Mouse (Mus musculus): Measurements from ENCODE around the gene Rabggta. TPM values are rescaled to one million over a fixed set of nuclear protein-coding genes. Genes with fewer than 3 reads are reported as not detected.
A peak's percentile ranks its signal among the peaks of the same experiment; 100 is the strongest.
"Not testable (repeated sequence)": the region's sequence is repeated elsewhere in the genome, so short reads cannot be mapped to it uniquely, and the experiment has no call there.

Gene Rabggta
- polyA plus RNA-seq, 1 experiment from 2014 or later = 59.2 TPM

DNA sequence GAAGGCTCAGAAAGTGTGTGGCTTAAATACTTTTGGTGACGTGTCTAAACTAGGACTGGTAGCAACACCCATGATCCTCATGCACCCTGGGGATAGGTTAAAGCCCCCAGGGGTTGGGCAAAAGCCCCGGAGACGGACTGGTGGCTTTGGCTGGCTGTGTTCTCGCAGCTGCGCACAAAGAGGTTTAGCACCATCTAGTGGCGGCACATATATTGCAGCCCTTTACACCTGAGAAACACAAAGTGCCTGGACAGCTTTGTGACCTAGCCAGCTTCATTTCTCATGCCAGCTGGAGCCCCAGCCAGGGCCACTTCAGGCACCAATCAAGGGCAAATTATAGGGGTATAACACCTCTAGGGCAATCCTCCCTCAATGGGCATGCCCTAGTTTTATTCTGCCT is 38.1 kb upstream of the Rabggta start:
- H3K4me1 ChIP-seq (ENCODE audit: control insufficient read depth, insufficient read depth, low read length); H3K27ac ChIP-seq (ENCODE audit: low read depth, low read length); H3K4me2 ChIP-seq (ENCODE audit: low read depth, low read length); H3K4me3 ChIP-seq (ENCODE audit: low read depth, low read length); H3K36me3 ChIP-seq (ENCODE audit: control insufficient read depth, insufficient read depth, low read length); H3K9ac ChIP-seq (replicated peaks; ENCODE audit: low read depth, low read length); H3K9me3 ChIP-seq (ENCODE audit: control insufficient read depth, low read length): not testable (repeated sequence)
- H3K27me3 ChIP-seq (ENCODE audit: control insufficient read depth, insufficient read depth, low read length) = peaks cover 19% of the 10 kb centered on the region
- 0% methylated on average over 6 of the region's 6 CpGs for WGBS
- 0 out of 2 replicates have a peak, but pooled peaks have one; percentile 15 for ATAC-seq (ENCODE audit: low read depth)

DNA sequence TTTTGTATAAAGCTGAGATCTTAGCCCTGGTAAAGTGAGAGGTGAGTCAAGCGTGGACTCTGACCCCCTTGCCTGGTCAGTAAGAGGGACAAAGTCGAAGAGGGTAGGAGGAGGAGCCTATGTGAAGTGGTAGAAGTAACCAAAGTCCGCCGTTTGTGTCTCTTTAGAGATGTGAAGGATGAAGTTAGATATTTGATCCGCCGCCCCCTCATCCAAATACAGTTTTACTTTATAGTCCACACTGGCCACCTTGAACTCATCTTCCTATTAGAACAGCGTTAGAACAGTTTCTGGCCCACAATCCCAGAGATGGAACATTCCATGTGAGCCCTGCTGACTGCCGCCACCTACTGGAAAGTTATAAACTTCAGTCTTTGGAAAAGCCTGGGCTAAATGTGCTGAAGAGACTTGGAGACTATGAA is 36.3 kb upstream of the Rabggta start, which contains the start of gene Cideb:
Gene Cideb (minus strand): TSS at position 96 of the 422 bp plus-strand sequence.
- H3K4me3 ChIP-seq (ENCODE audit: low read depth, low read length) = no peak within 1 kb of the TSS
- no peak for ATAC-seq (ENCODE audit: low read depth)
- H3K36me3 ChIP-seq (ENCODE audit: control insufficient read depth, insufficient read depth, low read length) = peaks cover 18% of the 10 kb centered on the region; the same call in 1 of the 2 replicates
- no peak within 1 kb of the TSS for H3K9ac ChIP-seq (replicated peaks; ENCODE audit: low read depth, low read length)
- H3K27ac ChIP-seq (ENCODE audit: low read depth, low read length) = no peak within 1 kb of the TSS
- H3K27me3 ChIP-seq (ENCODE audit: control insufficient read depth, insufficient read depth, low read length) = peaks cover 13% of the 10 kb centered on the region
- no peak within 1 kb of the TSS for H3K4me2 ChIP-seq (ENCODE audit: low read depth, low read length)
- H3K4me1 ChIP-seq (ENCODE audit: control insufficient read depth, insufficient read depth, low read length) = peaks cover 7% of the 10 kb centered on the region; the same call in 1 of the 2 replicates
- WGBS = 15% methylated on average over 8 of the region's 8 CpGs
- no peaks in the 10 kb centered on the region for H3K9me3 ChIP-seq (ENCODE audit: control insufficient read depth, low read length)

GRCm38 (mm10) chr14:55757566-55757965 is 35.5 kb upstream of the Rabggta start:
- no peak for ATAC-seq (ENCODE audit: low read depth)
- Histone ChIP-seq H3K36me3 (ENCODE audit: control insufficient read depth, insufficient read depth, low read length) (peaks cover 26% of the 10 kb centered on the region), H3K4me2 (ENCODE audit: low read depth, low read length) (no peak overlapping the region), H3K27ac (ENCODE audit: low read depth, low read length) (no peak overlapping the region), H3K4me1 (ENCODE audit: control insufficient read depth, insufficient read depth, low read length) (peaks cover 7% of the 10 kb centered on the region; the same call in 1 of the 2 replicates), H3K9ac (replicated peaks; ENCODE audit: low read depth, low read length) (no peak overlapping the region), H3K9me3 (ENCODE audit: control insufficient read depth, low read length) (no peaks in the 10 kb centered on the region), H3K4me3 (ENCODE audit: low read depth, low read length) (no peak overlapping the region), H3K27me3 (ENCODE audit: control insufficient read depth, insufficient read depth, low read length) (peaks cover 10% of the 10 kb centered on the region)
- WGBS = 89% methylated on average over 6 of the region's 6 CpGs

DNA sequence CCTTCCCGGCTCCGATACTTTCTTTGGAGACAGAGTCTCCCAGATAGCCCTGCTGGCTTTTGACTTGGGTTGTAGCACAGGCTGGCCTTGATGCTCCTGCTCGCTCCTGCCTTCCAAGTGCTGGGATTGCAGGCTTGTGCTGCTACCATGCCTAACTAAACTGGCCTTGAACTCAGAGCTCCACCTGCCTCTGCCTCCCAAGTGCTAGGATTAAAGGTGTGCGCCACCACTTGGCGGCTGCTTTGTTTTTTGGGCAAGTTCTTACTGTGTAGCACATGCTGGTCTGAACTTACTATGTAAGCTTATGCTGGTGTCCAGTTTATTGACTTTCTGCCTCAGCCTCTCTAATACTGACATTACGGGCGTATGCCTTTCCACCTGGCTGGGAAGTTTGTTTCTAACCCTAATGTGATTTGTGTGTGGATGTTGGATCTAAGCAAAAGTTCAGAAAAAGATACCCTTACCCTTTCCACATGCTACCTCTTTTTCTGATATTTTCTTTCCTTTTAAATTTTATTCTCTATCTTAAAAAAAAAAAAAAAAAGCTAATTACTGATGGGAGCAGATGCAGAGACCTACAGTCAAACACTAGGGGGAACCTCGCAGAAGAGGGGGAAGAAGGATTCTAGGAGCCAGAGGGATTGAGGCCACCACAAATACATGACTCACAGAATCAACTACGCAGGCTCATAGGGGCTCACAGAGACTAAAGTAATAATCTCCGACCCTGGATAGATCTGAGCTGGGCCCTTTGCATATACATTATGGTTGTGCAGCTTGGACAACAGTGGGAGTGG is 25.2 kb upstream of the Rabggta start:
- peak overlapping the region; percentile 96 for H3K4me2 ChIP-seq (ENCODE audit: low read depth, low read length)
- ATAC-seq (ENCODE audit: low read depth) = no peak
- H3K4me3 ChIP-seq (ENCODE audit: low read depth, low read length) = no peak overlapping the region
- no peak overlapping the region for H3K27ac ChIP-seq (ENCODE audit: low read depth, low read length)
- no peak overlapping the region for H3K9ac ChIP-seq (replicated peaks; ENCODE audit: low read depth, low read length)
- 93% methylated on average over 10 of the region's 10 CpGs for WGBS
- H3K36me3 ChIP-seq (ENCODE audit: control insufficient read depth, insufficient read depth, low read length) = peaks cover 9% of the 10 kb centered on the region
- peaks cover 23% of the 10 kb centered on the region for H3K4me1 ChIP-seq (ENCODE audit: control insufficient read depth, insufficient read depth, low read length)
- no peaks in the 10 kb centered on the region for H3K27me3 ChIP-seq (ENCODE audit: control insufficient read depth, insufficient read depth, low read length)
- H3K9me3 ChIP-seq (ENCODE audit: control insufficient read depth, low read length) = no peaks in the 10 kb centered on the region

DNA sequence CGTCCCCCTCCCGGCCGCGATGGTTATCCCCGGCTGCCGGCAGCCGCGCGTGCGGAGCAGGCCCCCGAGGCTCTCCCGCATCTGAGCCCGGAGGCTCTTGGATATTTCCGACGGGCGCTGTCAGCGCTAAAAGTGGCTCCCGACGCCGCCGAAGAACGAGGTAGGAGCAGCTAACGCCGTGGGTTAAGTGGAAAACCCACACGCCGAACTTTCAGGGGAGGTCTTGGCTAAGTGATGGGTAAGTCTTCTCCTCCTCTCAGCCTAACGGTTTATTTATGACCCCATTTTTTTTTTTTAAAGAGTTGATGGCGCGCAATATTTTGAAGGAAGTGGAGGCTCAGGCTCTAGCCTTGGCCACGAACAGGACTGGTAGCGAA is 23.8 kb upstream of the Rabggta start:
- peak overlapping the region; percentile 74 for H3K9ac ChIP-seq (replicated peaks; ENCODE audit: low read depth, low read length)
- H3K9me3 ChIP-seq (ENCODE audit: control insufficient read depth, low read length) = no peaks in the 10 kb centered on the region
- H3K4me2 ChIP-seq (ENCODE audit: low read depth, low read length) = peak overlapping the region; percentile 96
- H3K27me3 ChIP-seq (ENCODE audit: control insufficient read depth, insufficient read depth, low read length) = no peaks in the 10 kb centered on the region
- H3K27ac ChIP-seq (ENCODE audit: low read depth, low read length) = 0 out of 2 replicates have a peak overlapping the region, but pooled peaks have one; percentile 0
- H3K4me3 ChIP-seq (ENCODE audit: low read depth, low read length) = peak overlapping the region; percentile 84
- under 1% methylated on average over 31 of the region's 31 CpGs for WGBS
- ATAC-seq (ENCODE audit: low read depth) = no peak
- H3K36me3 ChIP-seq (ENCODE audit: control insufficient read depth, insufficient read depth, low read length) = no peaks in the 10 kb centered on the region
- H3K4me1 ChIP-seq (ENCODE audit: control insufficient read depth, insufficient read depth, low read length) = peaks cover 23% of the 10 kb centered on the region

DNA sequence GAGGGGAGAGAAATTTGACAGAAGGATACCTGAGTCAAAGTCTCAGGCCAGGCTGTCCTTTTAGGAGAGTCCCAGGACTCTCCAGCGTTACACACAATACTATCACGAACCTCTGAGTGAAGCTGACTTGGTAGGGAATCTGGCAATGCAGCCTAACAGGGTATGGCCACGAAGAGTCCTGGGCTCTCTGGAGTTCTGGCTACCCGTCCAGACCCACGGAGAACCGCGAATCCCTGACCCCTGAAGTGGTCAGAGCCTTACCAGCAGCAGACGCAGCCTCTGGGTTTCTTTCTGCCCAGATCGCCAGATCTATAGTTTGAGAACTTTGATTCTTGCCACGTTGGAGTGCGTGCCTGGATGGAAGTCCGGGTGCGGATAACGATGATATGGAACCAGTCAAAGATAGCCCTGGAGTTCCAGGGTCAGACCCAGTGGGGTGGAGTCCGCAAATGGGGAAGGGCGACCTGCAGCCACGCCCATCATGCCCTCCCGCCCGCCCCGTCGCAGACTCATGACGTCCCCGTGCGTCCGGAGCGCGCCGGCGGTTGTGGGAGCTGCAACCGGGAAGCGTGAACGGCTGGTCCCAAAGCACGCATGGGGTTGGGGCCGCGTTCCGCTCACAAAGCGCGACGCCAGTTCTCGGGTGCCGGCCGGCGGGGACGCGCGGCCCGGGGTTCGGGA is 23.3 kb upstream of the Rabggta start, which contains the start of the genes Dhrs1 and Nop9:
Gene Dhrs1 (minus strand): TSS at position 511 of the 681 bp plus-strand sequence.
Gene Nop9 (plus strand): TSS at position 514 of the 681 bp plus-strand sequence.
- Histone ChIP-seq H3K4me2 (ENCODE audit: low read depth, low read length) (peak within 1 kb of the TSS; percentile 96), H3K36me3 (ENCODE audit: control insufficient read depth, insufficient read depth, low read length) (0 out of 2 replicates have a peak, but pooled peaks cover under 1% of the 10 kb centered on the region), H3K9ac (replicated peaks; ENCODE audit: low read depth, low read length) (peak within 1 kb of the TSS; percentile 74), H3K4me3 (ENCODE audit: low read depth, low read length) (peak within 1 kb of the TSS; percentile 84), H3K4me1 (ENCODE audit: control insufficient read depth, insufficient read depth, low read length) (peaks cover 23% of the 10 kb centered on the region), H3K27me3 (ENCODE audit: control insufficient read depth, insufficient read depth, low read length) (no peaks in the 10 kb centered on the region), H3K9me3 (ENCODE audit: control insufficient read depth, low read length) (no peaks in the 10 kb centered on the region), H3K27ac (ENCODE audit: low read depth, low read length) (0 out of 2 replicates have a peak within 1 kb of the TSS, but pooled peaks have one; percentile 0)
- peak; percentile 83 for ATAC-seq (ENCODE audit: low read depth)
- 1% methylated on average over 48 of the region's 48 CpGs for WGBS

- H3K4me1 ChIP-seq (ENCODE audit: control insufficient read depth, insufficient read depth, low read length) = peaks cover 23% of the 10 kb centered on the region
- peak overlapping the region; percentile 16; the same call in 1 of the 2 replicates for H3K4me2 ChIP-seq (ENCODE audit: low read depth, low read length)
- no peak overlapping the region for H3K27ac ChIP-seq (ENCODE audit: low read depth, low read length)
- no peaks in the 10 kb centered on the region for H3K9me3 ChIP-seq (ENCODE audit: control insufficient read depth, low read length)
- 20% methylated on average over 10 of the region's 10 CpGs for WGBS
- no peak overlapping the region for H3K9ac ChIP-seq (replicated peaks; ENCODE audit: low read depth, low read length)
- ATAC-seq (ENCODE audit: low read depth) = peak; percentile 60; the same call in 1 of the 2 replicates
- no peak overlapping the region for H3K4me3 ChIP-seq (ENCODE audit: low read depth, low read length)
- 0 out of 2 replicates have a peak, but pooled peaks cover 7% of the 10 kb centered on the region for H3K36me3 ChIP-seq (ENCODE audit: control insufficient read depth, insufficient read depth, low read length)
- H3K27me3 ChIP-seq (ENCODE audit: control insufficient read depth, insufficient read depth, low read length) = no peaks in the 10 kb centered on the region
Measured at GRCm38 (mm10) chr14:55743711-55744110, 21.6 kb upstream of the Rabggta start.

DNA sequence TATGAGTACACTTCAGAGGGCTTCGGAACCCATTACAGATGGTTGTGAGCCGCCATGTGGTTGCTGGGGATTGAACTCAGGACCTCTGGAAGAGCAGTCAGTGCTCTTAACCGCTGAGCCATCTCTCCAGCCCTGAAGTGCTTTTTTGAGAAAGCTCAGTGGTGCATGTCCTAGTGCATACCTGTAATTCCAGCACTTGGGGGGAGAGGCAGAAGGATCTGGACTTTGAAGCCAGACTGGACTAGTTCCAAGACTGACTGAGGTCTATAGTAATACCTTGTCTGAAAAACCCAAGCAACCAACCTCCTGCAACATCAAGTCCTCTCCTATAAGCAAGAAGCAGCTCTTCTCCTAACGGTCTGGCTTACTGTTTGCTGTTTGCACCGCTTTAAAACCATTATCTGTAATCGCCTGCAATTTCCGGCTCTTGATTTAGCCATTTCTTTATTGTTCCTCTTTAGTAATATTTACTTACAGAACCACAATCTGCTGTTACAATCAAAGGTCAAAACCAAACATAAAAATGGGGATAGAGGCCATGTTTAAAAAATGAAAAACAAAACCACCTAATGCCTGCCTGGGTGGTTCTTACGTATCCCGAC is 15.1 kb upstream of the Rabggta start:
- Histone ChIP-seq H3K9me3 (ENCODE audit: control insufficient read depth, low read length) (no peaks in the 10 kb centered on the region), H3K27ac (ENCODE audit: low read depth, low read length) (no peak overlapping the region), H3K4me3 (ENCODE audit: low read depth, low read length) (no peak overlapping the region), H3K27me3 (ENCODE audit: control insufficient read depth, insufficient read depth, low read length) (no peaks in the 10 kb centered on the region), H3K4me1 (ENCODE audit: control insufficient read depth, insufficient read depth, low read length) (no peaks in the 10 kb centered on the region), H3K4me2 (ENCODE audit: low read depth, low read length) (no peak overlapping the region), H3K36me3 (ENCODE audit: control insufficient read depth, insufficient read depth, low read length) (peaks cover 9% of the 10 kb centered on the region; the same call in 1 of the 2 replicates), H3K9ac (replicated peaks; ENCODE audit: low read depth, low read length) (no peak overlapping the region)
- no peak for ATAC-seq (ENCODE audit: low read depth)
- 91% methylated on average over 9 of the region's 9 CpGs for WGBS

Data from neural tube, embryonic 14.5 days (tissue).